Mouse (Mus musculus) erythroblast, embryonic 14.5 days (primary cell): ENCODE results near the gene Ppfia1.

Source experiments
- GATA1 ChIP-seq: IDR thresholded peaks from 2 replicates; pipeline ENCODE4 v1.6.1; 2012; ENCODE audit warnings: low read length, inconsistent platforms, mixed read lengths
- TAL1 ChIP-seq: IDR thresholded peaks from 3 replicates; pipeline ENCODE4 v1.6.1; 2012; ENCODE audit warnings: low read length, inconsistent platforms, mixed read lengths

GRCm38 (mm10) chr7:144450661-144451060 lies 102.9 kb downstream of the Ppfia1 start:
- TF ChIP-seq GATA1 (no peak), TAL1 (no peak)
